Mouse (Mus musculus): ENCODE results near the gene Kctd6. TPM values are rescaled to one million over a fixed set of nuclear protein-coding genes. Genes with fewer than 3 reads are reported as not detected.

Kctd6 gene
- total RNA-seq, 2 experiments from 2014 or later = 7.7 to 9.3 TPM

- intact Hi-C loops (cut with DNase I) = no loop called here
- H3K27ac ChIP-seq = no peak overlapping the region
- no peak overlapping the region for H3K4me3 ChIP-seq
- no peak for DNase-seq
- no peak for TF ChIP-seq CTCF (IDR thresholded peaks at IDR 0.05)
Observed at GRCm38 (mm10) chr14:8241816-8242215, 27.9 kb downstream of the Kctd6 start.

- no peak for DNase-seq
- intact Hi-C loops (cut with DNase I) = no loop called here
- Histone ChIP-seq H3K4me3 (no peak overlapping the region), H3K27ac (no peak overlapping the region)
- TF ChIP-seq CTCF (IDR thresholded peaks at IDR 0.05) = peak; percentile 46
Observed at GRCm38 (mm10) chr14:8242388-8242920, 28.5 kb downstream of the Kctd6 start.

- Histone ChIP-seq H3K4me3 (no peak overlapping the region), H3K27ac (no peak overlapping the region)
- DNase-seq = no peak
- no peak for TF ChIP-seq CTCF (IDR thresholded peaks at IDR 0.05)
- intact Hi-C loops (cut with DNase I) = no loop called here
Observed at GRCm38 (mm10) chr14:8243136-8243888, 29.4 kb downstream of the Kctd6 start.

- Histone ChIP-seq H3K27ac (no peak overlapping the region), H3K4me3 (no peak overlapping the region)
- intact Hi-C loops (cut with DNase I) = no loop called here
- TF ChIP-seq CTCF (IDR thresholded peaks at IDR 0.05) = no peak
- DNase-seq = no peak
Observed at GRCm38 (mm10) chr14:8244211-8244611, 30.3 kb downstream of the Kctd6 start.

- DNase-seq = no peak
- no peak overlapping the region for H3K27ac ChIP-seq
- intact Hi-C loops (cut with DNase I) = no loop called here
- no peak for TF ChIP-seq CTCF (IDR thresholded peaks at IDR 0.05)
- H3K4me3 ChIP-seq = no peak overlapping the region
Observed at GRCm38 (mm10) chr14:8246878-8247277, 32.9 kb downstream of the Kctd6 start.

GRCm38 (mm10) chr14:8249206-8249605 lies 35.3 kb downstream of the Kctd6 start:
- Histone ChIP-seq H3K27ac (no peak overlapping the region), H3K4me3 (no peak overlapping the region)
- no peak for TF ChIP-seq CTCF (IDR thresholded peaks at IDR 0.05)
- no peak for DNase-seq
- intact Hi-C loops (cut with DNase I) = no loop called here

- Histone ChIP-seq H3K4me3 (no peak overlapping the region), H3K27ac (no peak overlapping the region)
- intact Hi-C loops (cut with DNase I) = no loop called here
- TF ChIP-seq CTCF (IDR thresholded peaks at IDR 0.05) = no peak
- no peak for DNase-seq
Observed at GRCm38 (mm10) chr14:8250141-8250871, 36.4 kb downstream of the Kctd6 start.

- Histone ChIP-seq H3K27ac (no peak overlapping the region), H3K4me3 (no peak overlapping the region)
- no peak for TF ChIP-seq CTCF (IDR thresholded peaks at IDR 0.05)
- intact Hi-C loops (cut with DNase I) = no loop called here
- DNase-seq = no peak
Observed at GRCm38 (mm10) chr14:8251330-8251885, 37.5 kb downstream of the Kctd6 start.

- peak; percentile 42 for DNase-seq
- no peak overlapping the region for H3K4me3 ChIP-seq
- H3K27ac ChIP-seq = no peak overlapping the region
- intact Hi-C loops (cut with DNase I) = loop anchor here (5.0 kb wide), 1 partner anchor 38 kb away; no protein-coding TSS in a partner anchor
- TF ChIP-seq CTCF (IDR thresholded peaks at IDR 0.05) = peak; percentile 52
Observed at GRCm38 (mm10) chr14:8255076-8255729, 41.3 kb downstream of the Kctd6 start.

- no peak for DNase-seq
- H3K4me3 ChIP-seq = no peak overlapping the region
- no peak overlapping the region for H3K27ac ChIP-seq
- intact Hi-C loops (cut with DNase I) = loop anchor here (2.0 to 5.0 kb wide), 2 partner anchors 39 to 163 kb away; no protein-coding TSS in a partner anchor
- TF ChIP-seq CTCF (IDR thresholded peaks at IDR 0.05) = no peak
Observed at GRCm38 (mm10) chr14:8256072-8256471, 42.1 kb downstream of the Kctd6 start.

- DNase-seq = no peak
- Histone ChIP-seq H3K4me3 (no peak overlapping the region), H3K27ac (no peak overlapping the region)
- intact Hi-C loops (cut with DNase I) = loop anchor here (2.0 to 5.0 kb wide), 2 partner anchors 40 to 164 kb away; no protein-coding TSS in a partner anchor
- TF ChIP-seq CTCF (IDR thresholded peaks at IDR 0.05) = no peak
Observed at GRCm38 (mm10) chr14:8256881-8257280, 42.9 kb downstream of the Kctd6 start.

Data from gastrocnemius, adult 2 months (tissue).